Mouse (Mus musculus): ENCODE measurements around the gene Padi6. TPM values are rescaled to one million over a fixed set of nuclear protein-coding genes. Genes with fewer than 3 reads are reported as not detected.

The Padi6 gene
- polyA plus RNA-seq, 1 experiment from 2014 or later, result not detected

GRCm38 (mm10) chr4:140707615-140708014 lies 34.8 kb downstream of the Padi6 start:
- H3K9ac ChIP-seq, result peak overlapping the region; percentile 41
- peaks cover 90% of the 10 kb centered on the region for H3K36me3 ChIP-seq
- DNase-seq, result no peak
- H3K9me3 ChIP-seq (replicated peaks), result no peaks in the 10 kb centered on the region
- H3K4me2 ChIP-seq, result no peak overlapping the region
- ATAC-seq (ENCODE audit: low read depth), result no peak
- peaks cover 71% of the 10 kb centered on the region for H3K4me1 ChIP-seq (replicated peaks)
- H3K27ac ChIP-seq, result no peak overlapping the region
- 79% methylated on average over 4 of the region's 4 CpGs for WGBS (ENCODE audit: insufficient replicate concordance)
- no peaks in the 10 kb centered on the region for H3K27me3 ChIP-seq
- H3K4me3 ChIP-seq (replicated peaks), result no peak overlapping the region

GRCm38 (mm10) chr4:140704166-140704565 lies 38.3 kb downstream of the Padi6 start:
- ATAC-seq (ENCODE audit: low read depth) (no peak), DNase-seq (no peak)
- Histone ChIP-seq H3K4me1 (replicated peaks) (peaks cover 81% of the 10 kb centered on the region), H3K4me2 (peak overlapping the region; percentile 96), H3K27me3 (no peaks in the 10 kb centered on the region), H3K36me3 (peaks cover 55% of the 10 kb centered on the region), H3K9ac (peak overlapping the region; percentile 98), H3K4me3 (replicated peaks) (peak overlapping the region; percentile 95), H3K9me3 (replicated peaks) (no peaks in the 10 kb centered on the region), H3K27ac (peak overlapping the region; percentile 97)
- WGBS (ENCODE audit: insufficient replicate concordance), result 45% methylated on average over 4 of the region's 4 CpGs

- ATAC-seq (ENCODE audit: low read depth), result no peak
- peaks cover 81% of the 10 kb centered on the region for H3K4me1 ChIP-seq (replicated peaks)
- H3K4me3 ChIP-seq (replicated peaks), result peak overlapping the region; percentile 95
- peaks cover 50% of the 10 kb centered on the region for H3K36me3 ChIP-seq
- H3K4me2 ChIP-seq, result peak overlapping the region; percentile 96
- peak overlapping the region; percentile 98 for H3K9ac ChIP-seq
- H3K9me3 ChIP-seq (replicated peaks), result no peaks in the 10 kb centered on the region
- no peaks in the 10 kb centered on the region for H3K27me3 ChIP-seq
- DNase-seq, result no peak
- 26% methylated on average over 8 of the region's 8 CpGs for WGBS (ENCODE audit: insufficient replicate concordance)
- H3K27ac ChIP-seq, result peak overlapping the region; percentile 97
Measured at GRCm38 (mm10) chr4:140703636-140704035, 38.8 kb downstream of the Padi6 start.

- DNase-seq, result peak; percentile 79
- WGBS (ENCODE audit: insufficient replicate concordance), result under 1% methylated on average over 47 of the region's 68 CpGs
- Histone ChIP-seq H3K9me3 (replicated peaks) (no peaks in the 10 kb centered on the region), H3K36me3 (peaks cover 41% of the 10 kb centered on the region), H3K4me2 (peak overlapping the region; percentile 96), H3K4me1 (replicated peaks) (peaks cover 81% of the 10 kb centered on the region), H3K27me3 (no peaks in the 10 kb centered on the region), H3K4me3 (replicated peaks) (peak overlapping the region; percentile 95), H3K27ac (peak overlapping the region; percentile 97), H3K9ac (peak overlapping the region; percentile 98)
- ATAC-seq (ENCODE audit: low read depth), result peak; percentile 78
Measured at GRCm38 (mm10) chr4:140702611-140703327, 39.7 kb downstream of the Padi6 start.

- DNase-seq (no peak), ATAC-seq (ENCODE audit: low read depth) (peak; percentile 15)
- WGBS (ENCODE audit: insufficient replicate concordance), result 0% methylated on average over 63 of the region's 107 CpGs
- Histone ChIP-seq H3K27me3 (no peaks in the 10 kb centered on the region), H3K4me2 (peak overlapping the region; percentile 96), H3K36me3 (peaks cover 33% of the 10 kb centered on the region), H3K4me3 (replicated peaks) (peak overlapping the region; percentile 95), H3K4me1 (replicated peaks) (peaks cover 76% of the 10 kb centered on the region), H3K27ac (peak overlapping the region; percentile 97), H3K9ac (peak overlapping the region; percentile 98), H3K9me3 (replicated peaks) (no peaks in the 10 kb centered on the region)
Measured at GRCm38 (mm10) chr4:140701716-140702561, 40.5 kb downstream of the Padi6 start.

GRCm38 (mm10) chr4:140701049-140701715 lies 41.3 kb downstream of the Padi6 start:
- H3K9ac ChIP-seq, result peak overlapping the region; percentile 98
- H3K36me3 ChIP-seq, result peaks cover 25% of the 10 kb centered on the region
- H3K4me1 ChIP-seq (replicated peaks), result peaks cover 75% of the 10 kb centered on the region
- H3K4me3 ChIP-seq (replicated peaks), result peak overlapping the region; percentile 95
- H3K27me3 ChIP-seq, result no peaks in the 10 kb centered on the region
- H3K27ac ChIP-seq, result peak overlapping the region; percentile 97
- H3K4me2 ChIP-seq, result peak overlapping the region; percentile 96
- WGBS (ENCODE audit: insufficient replicate concordance), result under 1% methylated on average over 61 of the region's 61 CpGs
- no peaks in the 10 kb centered on the region for H3K9me3 ChIP-seq (replicated peaks)
- peak; percentile 74 for ATAC-seq (ENCODE audit: low read depth)
- DNase-seq, result peak; percentile 71

GRCm38 (mm10) chr4:140700269-140701018 lies 42.0 kb downstream of the Padi6 start, which contains the start of gene Rcc2:
Rcc2 (plus strand) TSS chr4:140700541.
- ATAC-seq (ENCODE audit: low read depth), result no peak
- Histone ChIP-seq H3K4me2 (peak within 1 kb of the TSS; percentile 96), H3K27me3 (no peaks in the 10 kb centered on the region), H3K36me3 (peaks cover 18% of the 10 kb centered on the region), H3K4me3 (replicated peaks) (peak within 1 kb of the TSS; percentile 95), H3K27ac (peak within 1 kb of the TSS; percentile 97), H3K4me1 (replicated peaks) (peaks cover 75% of the 10 kb centered on the region), H3K9ac (peak within 1 kb of the TSS; percentile 98), H3K9me3 (replicated peaks) (no peaks in the 10 kb centered on the region)
- no peak for DNase-seq
- WGBS (ENCODE audit: insufficient replicate concordance), result 5% methylated on average over 20 of the region's 20 CpGs

GRCm38 (mm10) chr4:140699441-140700127 lies 42.9 kb downstream of the Padi6 start:
- Histone ChIP-seq H3K4me1 (replicated peaks) (peaks cover 75% of the 10 kb centered on the region), H3K27me3 (no peaks in the 10 kb centered on the region), H3K27ac (peak overlapping the region; percentile 97), H3K9me3 (replicated peaks) (no peaks in the 10 kb centered on the region), H3K36me3 (peaks cover 9% of the 10 kb centered on the region), H3K4me3 (replicated peaks) (peak overlapping the region; percentile 95), H3K4me2 (peak overlapping the region; percentile 96), H3K9ac (peak overlapping the region; percentile 98)
- ATAC-seq (ENCODE audit: low read depth) (peak; percentile 65), DNase-seq (peak; percentile 83)
- 6% methylated on average over 29 of the region's 29 CpGs for WGBS (ENCODE audit: insufficient replicate concordance)

GRCm38 (mm10) chr4:140695675-140696585 lies 46.5 kb downstream of the Padi6 start:
- WGBS (ENCODE audit: insufficient replicate concordance), result 29% methylated on average over 14 of the region's 14 CpGs
- Histone ChIP-seq H3K36me3 (no peaks in the 10 kb centered on the region), H3K4me2 (peak overlapping the region; percentile 66), H3K4me3 (replicated peaks) (peak overlapping the region; percentile 42), H3K4me1 (replicated peaks) (peaks cover 88% of the 10 kb centered on the region), H3K27me3 (no peaks in the 10 kb centered on the region), H3K9ac (peak overlapping the region; percentile 60), H3K27ac (peak overlapping the region; percentile 91), H3K9me3 (replicated peaks) (no peaks in the 10 kb centered on the region)
- ATAC-seq (ENCODE audit: low read depth), result peak; percentile 55
- DNase-seq, result no peak

Data from liver, embryonic 13.5 days (tissue).